Mouse (Mus musculus): ENCODE measurements around the gene Myo7a.

Gene Myo7a

DNA sequence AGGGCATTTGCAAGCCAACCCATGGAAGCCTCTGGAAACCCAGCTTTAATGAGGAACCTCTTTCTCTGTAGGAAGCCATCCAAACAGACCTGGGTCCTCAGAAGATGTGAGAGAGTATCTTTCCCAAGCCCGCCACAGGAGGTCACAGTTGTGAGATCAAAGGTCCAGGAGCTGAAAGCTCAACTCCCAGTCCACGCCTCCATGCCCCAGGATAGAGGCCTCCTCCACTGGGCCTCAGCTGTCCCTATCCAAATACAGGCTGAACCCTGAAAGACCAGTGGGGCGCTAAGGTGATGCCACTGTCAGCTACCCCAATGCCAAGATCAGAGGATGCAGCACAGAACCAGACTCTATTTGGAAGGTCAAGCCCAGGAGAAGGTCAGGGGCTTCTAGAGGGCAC, 23.3 kb upstream of the Myo7a start:
- no peak for DNase-seq (ENCODE audit: low spot score in 2 of 2)

DNA sequence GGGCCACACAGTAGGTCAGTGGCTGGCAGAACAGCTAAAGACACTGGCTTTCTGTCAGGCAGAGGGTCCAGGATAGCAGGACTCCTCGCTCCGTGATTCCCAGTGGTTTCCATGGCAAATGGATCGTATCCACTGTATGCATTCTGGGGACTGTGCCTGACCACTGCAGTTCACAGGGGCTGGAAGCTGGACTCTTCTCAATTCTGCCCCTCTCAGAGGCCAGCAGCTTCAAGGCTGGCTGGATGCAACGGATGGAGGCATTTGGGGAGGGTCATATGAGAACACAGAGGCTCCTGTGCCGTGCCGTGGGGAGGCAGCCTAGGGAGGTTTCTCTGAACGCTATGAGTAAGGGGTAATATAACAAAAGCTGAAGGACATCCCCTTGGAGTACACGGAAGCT, 22.9 kb upstream of the Myo7a start:
- no peak for DNase-seq (ENCODE audit: low spot score in 2 of 2)

- no peak for DNase-seq (ENCODE audit: low spot score in 2 of 2)
These were observed 21.9 kb upstream of the Myo7a start for GRCm38 (mm10) chr7:98141206-98141605.

DNA sequence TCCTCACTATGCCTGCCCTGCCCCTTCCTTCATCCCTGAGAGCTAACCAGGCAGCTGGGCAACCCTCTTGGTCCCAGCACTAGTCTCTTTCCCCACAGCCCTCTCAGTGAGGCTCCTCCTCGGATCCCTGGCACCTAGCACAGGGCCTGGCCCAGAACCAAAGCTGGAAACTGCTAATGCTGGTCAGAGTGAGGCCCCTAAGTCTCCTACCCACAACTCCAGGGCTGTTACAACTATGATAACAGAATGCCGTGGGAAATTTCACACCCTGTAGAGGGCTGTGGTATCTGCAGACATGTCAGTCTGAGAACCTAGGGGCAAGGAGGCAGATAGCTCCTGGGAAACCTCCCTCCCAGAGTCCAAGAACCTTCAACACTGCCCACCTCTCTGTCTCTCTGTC, 21.3 kb upstream of the Myo7a start:
- no peak for DNase-seq (ENCODE audit: low spot score in 2 of 2)

GRCm38 (mm10) chr7:98139216-98139615, 19.9 kb upstream of the Myo7a start:
- no peak for DNase-seq (ENCODE audit: low spot score in 2 of 2)

- no peak for DNase-seq (ENCODE audit: low spot score in 2 of 2)
These were observed 18.7 kb upstream of the Myo7a start for GRCm38 (mm10) chr7:98137995-98138394.

- DNase-seq (ENCODE audit: low spot score in 2 of 2): no peak
These were observed 18.3 kb upstream of the Myo7a start for GRCm38 (mm10) chr7:98137583-98137982.

DNA sequence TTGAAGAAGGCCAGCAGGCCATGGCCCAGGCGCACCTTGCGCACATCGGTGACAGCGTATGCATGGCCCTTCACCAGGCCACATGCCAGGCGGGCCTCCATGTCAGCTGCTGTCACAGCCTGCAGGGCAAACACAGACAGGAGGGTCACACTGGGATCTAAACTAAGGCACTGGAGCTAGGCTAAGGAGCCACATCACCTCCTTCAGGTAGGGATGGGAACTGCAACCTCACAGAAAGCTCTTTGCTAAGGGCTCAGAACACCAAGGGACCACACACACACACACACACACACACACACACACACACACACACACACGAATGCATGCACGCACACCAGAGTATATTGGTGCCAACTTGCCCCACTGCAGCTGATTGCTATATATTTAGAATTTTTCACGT, 12.4 kb upstream of the Myo7a start:
- DNase-seq (ENCODE audit: low spot score in 2 of 2): no peak

- DNase-seq (ENCODE audit: low spot score in 2 of 2): peak in 1 of 2 experiments; percentile 37
These were observed 6.1 kb upstream of the Myo7a start for GRCm38 (mm10) chr7:98125473-98125872.

DNA sequence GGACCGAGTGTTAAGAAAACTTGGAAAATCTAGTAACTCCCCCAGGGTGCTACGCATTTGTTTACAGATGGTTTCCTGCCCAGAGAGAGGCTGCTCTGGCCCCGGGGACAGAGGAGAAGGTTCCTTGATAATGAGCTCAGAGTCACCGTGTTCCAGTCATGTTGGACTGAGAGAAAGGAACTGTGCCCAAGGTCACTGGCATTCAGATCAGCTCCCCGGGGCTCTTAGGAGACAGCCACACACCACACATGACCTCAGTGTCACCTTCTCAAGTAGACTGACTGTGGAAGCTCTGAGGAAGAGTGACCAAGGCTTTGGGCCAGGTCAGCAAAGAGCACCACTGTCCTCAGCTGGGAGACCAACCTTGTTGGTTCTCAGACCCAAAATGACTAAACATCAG, 5.4 kb upstream of the Myo7a start:
- DNase-seq (ENCODE audit: low spot score in 2 of 2): no peak

GRCm38 (mm10) chr7:98121673-98122072, 2.3 kb upstream of the Myo7a start:
- no peak for DNase-seq (ENCODE audit: low spot score in 2 of 2)

- no peak for DNase-seq (ENCODE audit: low spot score in 2 of 2)
These were observed 1.9 kb upstream of the Myo7a start for GRCm38 (mm10) chr7:98121241-98121640.

DNA sequence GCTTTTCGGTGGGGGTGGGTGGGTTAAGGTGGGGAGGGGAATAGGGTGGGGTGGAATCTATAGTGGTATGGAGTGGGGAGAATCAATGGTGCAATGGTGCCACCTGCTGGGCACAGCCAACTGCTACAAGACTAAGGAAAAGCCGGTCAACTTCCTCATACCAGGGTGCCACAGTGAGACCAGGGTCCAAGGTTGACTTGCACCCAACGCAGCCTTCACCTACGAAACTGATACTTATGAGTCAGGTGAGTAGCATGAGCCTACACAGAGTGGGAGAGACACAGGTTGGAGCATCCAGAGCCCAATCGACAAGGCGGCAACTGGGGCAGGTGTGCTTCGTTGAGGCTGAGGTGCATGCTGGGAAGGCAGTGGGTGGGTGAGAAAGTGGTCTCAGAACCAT, 1.0 kb upstream of the Myo7a start:
- DNase-seq (ENCODE audit: low spot score in 2 of 2): peak; percentile 56 to 75

DNA sequence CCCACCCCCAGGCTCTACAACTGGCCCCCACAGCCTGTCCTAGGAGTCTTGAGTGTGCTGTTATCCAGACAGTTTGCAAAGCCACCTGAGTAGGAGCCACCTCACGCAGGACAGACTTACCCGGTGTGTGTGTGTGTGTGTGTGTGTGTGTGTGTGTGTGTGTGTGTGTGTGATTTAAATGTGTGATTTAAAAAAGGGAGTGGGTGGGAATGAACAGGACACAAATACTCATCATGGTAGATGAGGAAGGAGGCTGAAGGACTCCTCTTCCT, 573 bp upstream of the Myo7a start:
- DNase-seq (ENCODE audit: low spot score in 2 of 2): no peak

DNA sequence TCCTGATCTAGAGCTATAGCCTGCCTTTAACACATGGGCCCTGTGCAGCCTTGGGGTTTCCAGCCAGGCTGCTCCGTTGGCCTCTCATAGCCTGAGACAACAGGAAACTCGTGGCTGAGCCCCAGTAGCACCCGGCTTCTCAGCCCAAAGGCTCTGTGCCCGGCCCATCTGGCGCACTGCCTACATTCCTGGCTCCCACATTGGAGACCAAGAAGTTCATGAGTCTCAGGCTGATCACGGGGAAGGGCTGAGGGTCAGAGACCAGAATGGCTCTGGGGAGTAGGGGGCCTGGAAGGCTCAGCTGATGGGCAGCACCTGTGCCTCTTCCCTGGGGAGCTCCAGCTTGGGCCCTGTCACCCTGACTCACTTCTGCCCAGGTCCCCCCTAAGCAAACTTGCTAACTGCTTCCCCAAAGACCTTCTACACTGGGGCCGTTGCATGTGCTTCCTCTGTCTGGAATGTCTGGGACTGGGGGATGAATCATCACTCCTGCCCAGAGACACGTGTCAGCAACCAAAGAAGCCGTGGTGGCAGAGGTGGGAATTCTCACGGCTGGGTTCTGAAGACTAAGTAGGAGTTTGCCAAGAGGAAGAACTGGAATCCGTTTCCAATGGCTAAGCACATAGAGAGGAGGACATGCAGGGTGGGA, 2.2 kb downstream of the Myo7a start:
- DNase-seq (ENCODE audit: low spot score in 2 of 2): no peak

- DNase-seq (ENCODE audit: low spot score in 2 of 2): no peak
These were observed 4.7 kb downstream of the Myo7a start for GRCm38 (mm10) chr7:98114656-98115055.

DNA sequence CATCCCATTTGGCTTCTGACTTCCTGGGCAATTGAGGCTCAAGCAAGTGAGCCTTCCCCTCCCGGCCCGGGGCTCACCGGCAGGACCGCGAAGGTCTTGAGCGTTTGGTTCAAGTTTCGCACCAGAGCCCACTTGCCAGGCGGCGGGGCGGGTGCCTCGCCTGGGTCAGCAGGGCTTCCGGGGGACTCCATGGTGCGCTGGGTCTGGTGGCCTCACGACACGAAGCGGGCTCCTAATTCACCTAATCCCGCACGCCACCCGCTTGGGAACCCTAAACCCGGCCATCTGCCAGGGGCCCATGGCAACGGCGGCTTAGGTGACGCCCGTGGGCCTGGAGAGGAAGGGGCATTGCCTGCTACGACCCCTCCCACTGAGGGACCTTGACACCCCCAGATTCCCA, 8.1 kb downstream of the Myo7a start:
- DNase-seq (ENCODE audit: low spot score in 2 of 2): no peak

DNA sequence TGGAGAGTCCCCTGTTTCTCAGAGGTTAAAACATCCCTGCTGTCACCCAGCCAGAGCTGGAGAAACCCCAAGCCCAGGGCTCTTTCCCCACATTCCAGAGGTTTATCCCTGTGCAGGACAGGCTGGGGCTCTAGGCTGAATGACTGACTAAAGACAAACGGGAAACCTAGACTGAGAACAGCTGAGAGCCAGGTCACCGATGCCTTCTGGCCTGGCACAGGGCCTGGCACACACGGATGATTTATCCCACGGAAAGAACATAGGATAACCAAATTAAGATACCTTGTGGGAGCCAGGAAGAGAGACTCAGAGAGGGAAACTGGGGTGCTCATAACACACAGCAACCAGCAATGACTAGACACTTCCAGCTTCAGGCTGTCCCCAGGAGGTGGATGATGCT, 9.6 kb downstream of the Myo7a start:
- no peak for DNase-seq (ENCODE audit: low spot score in 2 of 2)

DNA sequence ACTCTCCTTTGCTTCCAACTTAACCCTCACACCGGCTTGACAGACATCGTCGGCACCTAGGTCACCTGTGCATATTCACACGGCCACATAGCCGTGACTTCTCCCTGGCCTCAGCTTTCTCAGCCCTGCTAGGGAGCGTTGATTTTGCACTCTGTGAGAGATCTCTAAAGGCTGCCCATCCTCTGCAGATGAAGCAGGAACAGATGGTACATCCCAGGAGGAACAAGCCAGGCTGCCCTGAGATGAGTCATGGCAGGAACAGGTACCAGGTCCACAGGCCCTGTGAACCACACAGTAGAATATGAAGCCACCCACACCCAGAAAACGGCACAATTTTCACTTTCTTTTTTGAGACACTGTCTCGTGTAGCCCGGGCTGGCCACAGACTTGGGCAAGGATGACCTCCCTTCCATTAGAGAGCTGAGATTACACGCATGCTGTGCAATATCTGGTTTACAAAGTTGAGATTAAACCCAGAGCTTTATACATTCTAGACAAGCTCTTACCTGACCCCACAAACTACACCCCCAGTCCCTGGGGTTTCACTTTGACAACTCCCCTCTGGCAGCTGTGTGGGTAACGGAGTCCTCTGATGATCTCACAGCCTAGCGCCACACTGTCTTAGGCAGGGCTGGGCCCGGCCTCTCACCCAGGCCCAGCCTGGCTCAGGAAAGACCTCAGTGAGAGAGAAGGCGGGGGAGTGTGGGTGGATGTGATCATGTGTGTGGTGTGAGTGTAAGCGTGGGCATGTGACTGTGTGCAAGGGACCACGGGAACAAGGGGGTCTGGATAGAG, 10.5 kb downstream of the Myo7a start:
- DNase-seq (ENCODE audit: low spot score in 2 of 2): peak; percentile 64 to 69

- DNase-seq (ENCODE audit: low spot score in 2 of 2): no peak
These were observed 13.1 kb downstream of the Myo7a start for GRCm38 (mm10) chr7:98106272-98106671.

GRCm38 (mm10) chr7:98104481-98105435, 14.6 kb downstream of the Myo7a start:
- DNase-seq (ENCODE audit: low spot score in 2 of 2): no peak

DNA sequence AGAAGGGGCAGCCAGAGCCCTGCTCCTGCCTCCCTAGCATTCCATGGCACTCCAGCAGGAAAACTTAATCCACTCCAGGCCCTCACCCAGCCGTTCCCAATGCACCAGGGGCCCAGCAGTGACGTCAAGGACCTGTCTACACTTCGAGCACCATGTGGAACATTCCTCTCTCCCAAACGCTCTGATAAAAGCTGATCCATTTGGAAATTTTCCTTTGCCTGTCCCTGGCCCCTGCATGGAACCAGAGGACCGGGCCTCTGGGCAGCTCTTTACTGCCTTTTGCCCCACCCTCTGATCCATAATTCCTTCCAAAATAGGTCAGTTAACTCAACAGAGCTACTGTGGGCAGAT, 15.4 kb downstream of the Myo7a start:
- DNase-seq (ENCODE audit: low spot score in 2 of 2): no peak

All from natural killer cell, adult 2 months (primary cell).